In the genomic region with DNA sequence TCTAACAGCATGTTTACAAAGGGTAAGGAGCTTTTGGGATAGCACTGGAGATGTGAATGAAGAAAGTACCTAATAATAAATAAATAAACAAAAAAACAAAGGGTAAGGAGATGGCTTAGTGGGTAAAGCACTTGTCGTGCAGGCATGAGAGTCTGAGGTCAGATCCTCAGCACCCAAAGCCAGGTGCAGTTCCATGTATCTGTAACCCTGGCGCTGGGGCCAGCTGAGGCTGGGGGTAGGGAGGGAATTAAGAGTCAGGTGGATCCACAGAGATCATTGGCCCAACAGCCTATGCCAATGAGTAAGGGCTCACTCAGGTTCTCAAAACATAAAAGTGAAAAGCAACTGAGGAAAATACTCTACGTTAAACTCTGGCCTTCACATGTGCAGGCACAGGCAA, we compare ENCODE assay signal across 19 mouse cellular contexts.
A peak's percentile ranks its signal among the peaks of the same experiment; 100 is the strongest.
DNase-seq lines count a peak whose midpoint lies in the region; ATAC-seq and TF ChIP-seq lines count a peak whose summit lies in the region.
"Had no signal": no experiment of that assay in that cellular context is flagged by ENCODE, and none has a peak within 500 bp of the region (broad histone marks: within the 10 kb centered on the region; RNA-seq: fewer than 3 reads in every experiment).

No protein-coding gene starts in this region.

- H3K9me3 ChIP-seq in midbrain, embryonic 11.5 days (ENCODE audit: control insufficient read depth, low read length) = no peaks in the 10 kb centered on the region; the same call in 1 of the 2 replicates
- H3K9me3 ChIP-seq in midbrain, postnatal 0 days (ENCODE audit: low read length) = no peaks in the 10 kb centered on the region
- H3K9me3 ChIP-seq: G1E had no signal

- H3K36me3 ChIP-seq in midbrain, embryonic 11.5 days (ENCODE audit: control insufficient read depth, insufficient read depth, low read length) = no peaks in the 10 kb centered on the region
- no peaks in the 10 kb centered on the region for H3K36me3 ChIP-seq in midbrain, postnatal 0 days (ENCODE audit: insufficient read depth, low read length)
- H3K36me3 ChIP-seq: G1E had no signal

- no peak overlapping the region for H3K27ac ChIP-seq in midbrain, embryonic 11.5 days (ENCODE audit: low read depth, low read length)
- no peak overlapping the region for H3K27ac ChIP-seq in midbrain, postnatal 0 days (ENCODE audit: low read depth, low read length)

- WGBS in midbrain, embryonic 11.5 days = 81% methylated on average over 3 of the region's 3 CpGs
- 85% methylated on average over 3 of the region's 3 CpGs for WGBS in midbrain, postnatal 0 days

- H3K27me3 ChIP-seq in midbrain, embryonic 11.5 days (ENCODE audit: control insufficient read depth, insufficient read depth, low read length) = no peaks in the 10 kb centered on the region
- no peaks in the 10 kb centered on the region for H3K27me3 ChIP-seq in midbrain, postnatal 0 days (ENCODE audit: insufficient read depth, low read length)
- H3K27me3 ChIP-seq: CH12.LX, Patski had no signal

- DNase-seq in heart, adult 11 months = peak; percentile 62
- no peak for DNase-seq in heart, postnatal 10 days
- DNase-seq in midbrain, embryonic 11.5 days (ENCODE audit: low spot score, missing footprints) = peak; percentile 70
- DNase-seq in midbrain, postnatal 0 days (ENCODE audit: low spot score) = no peak
- DNase-seq: adrenal gland, adult 2 months; adrenal gland, adult 8-10 months; adrenal gland, postnatal 10 days; adrenal gland, postnatal 14 days; adrenal gland, postnatal 25 days; adrenal gland, postnatal 36 days; B cell, adult 2 months; cerebellum, adult 11 months; cerebellum, adult 11-12 months; cerebellum, adult 18-20 months had no signal

- intact Hi-C loops in heart, postnatal 10 days (cut with DNase I) = no loop called here

- H3K4me1 ChIP-seq in midbrain, embryonic 11.5 days (ENCODE audit: control insufficient read depth, insufficient read depth, low read length) = no peaks in the 10 kb centered on the region
- H3K4me1 ChIP-seq in midbrain, postnatal 0 days (ENCODE audit: insufficient read depth, low read length) = no peaks in the 10 kb centered on the region

- H3K9ac ChIP-seq in midbrain, embryonic 11.5 days (ENCODE audit: low read length) = no peak overlapping the region
- no peak overlapping the region for H3K9ac ChIP-seq in midbrain, postnatal 0 days (replicated peaks; ENCODE audit: low read length, poor library complexity, severe bottlenecking)

- no peak for TF ChIP-seq CTCF in midbrain, postnatal 0 days (IDR thresholded peaks at IDR 0.05)

- no peak for ATAC-seq in midbrain, embryonic 11.5 days (ENCODE audit: low FRiP score)
- ATAC-seq in midbrain, postnatal 0 days (ENCODE audit: low FRiP score) = no peak
- ATAC-seq: activated CD4-positive, CD25-positive, alpha-beta regulatory T cell, adult 4 months; CD4-positive, CD25-positive, alpha-beta regulatory T cell, adult 4 months; Patski had no signal

- H3K4me3 ChIP-seq in midbrain, embryonic 11.5 days (ENCODE audit: low read depth, low read length) = no peak overlapping the region
- no peak overlapping the region for H3K4me3 ChIP-seq in midbrain, postnatal 0 days (ENCODE audit: low read depth, low read length)

- no peak overlapping the region for H3K4me2 ChIP-seq in midbrain, embryonic 11.5 days
- no peak overlapping the region for H3K4me2 ChIP-seq in midbrain, postnatal 0 days (ENCODE audit: low read depth, low read length, poor library complexity, severe bottlenecking)

Comparison
In these comparisons a context has a peak if more than half of its experiments do, and no peak if none do; other contexts are left out.
1. DNase-seq: peak in heart, adult 11 months (single experiment) and midbrain, embryonic 11.5 days (single experiment); none in heart, postnatal 10 days (0 of 2) and midbrain, postnatal 0 days (single experiment).